Mouse (Mus musculus) stomach, embryonic 14.5 days (tissue): ENCODE results near the gene Ifnl3. TPM values are rescaled to one million over a fixed set of nuclear protein-coding genes. Genes with fewer than 3 reads are reported as not detected.
"Not testable (repeated sequence)": the region's sequence is repeated elsewhere in the genome, so short reads cannot be mapped to it uniquely, and the experiment has no call there.

Experiments used
- ATAC-seq: fragments of 200-750 bp; cut with Nextera tagmentation; 2 replicates; pipeline ENCODE4 v1.8.0; 2017; ENCODE audit warnings: low read depth, moderate TSS enrichment; ENCODE audit not compliant: insufficient number of reproducible peaks, insufficient read depth, low FRiP score
- H3K27ac ChIP-seq: fragments of 300-500 bp; sonication (generic); 2 replicates; pipeline ENCODE4 v1.5.1; 2014; ENCODE audit warnings: mild to moderate bottlenecking, low read length, moderate library complexity, mixed read lengths
- H3K27me3 ChIP-seq: fragments of 300-500 bp; sonication (generic); 2 replicates; pipeline ENCODE4 v1.6.1; 2014; ENCODE audit warnings: low read length, control low read depth, mixed read lengths; ENCODE audit not compliant: control insufficient read depth, insufficient read depth
- H3K36me3 ChIP-seq: fragments of 300-500 bp; sonication (generic); 2 replicates; pipeline ENCODE4 v1.6.1; 2014; ENCODE audit warnings: mild to moderate bottlenecking, control low read depth, low read length, moderate library complexity, mixed read lengths; ENCODE audit not compliant: control insufficient read depth, insufficient read depth
- H3K4me1 ChIP-seq: fragments of 300-500 bp; sonication (generic); 2 replicates; pipeline ENCODE4 v1.6.1; 2014; ENCODE audit warnings: low read length, control low read depth, mixed read lengths; ENCODE audit not compliant: control insufficient read depth, insufficient read depth
- H3K4me2 ChIP-seq: fragments of 300-500 bp; sonication (generic); replicated peaks from 2 replicates; pipeline ENCODE4 v1.6.1; 2014; ENCODE audit warnings: low read depth, low read length, control low read depth
- H3K4me3 ChIP-seq: fragments of 300-500 bp; sonication (generic); 2 replicates; pipeline ENCODE4 v1.5.1; 2014; ENCODE audit warnings: low read depth, low read length, control low read depth
- H3K9ac ChIP-seq: fragments of 300-500 bp; sonication (generic); replicated peaks from 2 replicates; pipeline ENCODE4 v1.6.1; 2014; ENCODE audit warnings: low read depth, mild to moderate bottlenecking, control low read depth, low read length, moderate library complexity, mixed read lengths
- H3K9me3 ChIP-seq: fragments of 300-500 bp; sonication (generic); 2 replicates; pipeline ENCODE4 v1.6.1; 2016; ENCODE audit warnings: low read depth, low read length, control low read depth; ENCODE audit not compliant: control insufficient read depth
- WGBS: fragments of 180-500 bp; shearing (Covaris S2); extraction: QIAGEN DNeasy Blood & Tissue Kit; methylation state at CpG from one replicate; pipeline ENCODE4 v1.1.7; 2014; 5-methylcytosine and 5-hydroxymethylcytosine counted together
- polyA plus RNA-seq: library from polyadenylated mRNA; unstranded; fragments of >200 nt; fragmentation: Nextera tagmentation; extraction: Ambion mirVana; gene quantifications from 2 replicates; pipeline ENCODE4 v1.2.1, GENCODE M21; 2014

Gene Ifnl3
- polyA plus RNA-seq, 1 experiment from 2014 or later: not detected

DNA sequence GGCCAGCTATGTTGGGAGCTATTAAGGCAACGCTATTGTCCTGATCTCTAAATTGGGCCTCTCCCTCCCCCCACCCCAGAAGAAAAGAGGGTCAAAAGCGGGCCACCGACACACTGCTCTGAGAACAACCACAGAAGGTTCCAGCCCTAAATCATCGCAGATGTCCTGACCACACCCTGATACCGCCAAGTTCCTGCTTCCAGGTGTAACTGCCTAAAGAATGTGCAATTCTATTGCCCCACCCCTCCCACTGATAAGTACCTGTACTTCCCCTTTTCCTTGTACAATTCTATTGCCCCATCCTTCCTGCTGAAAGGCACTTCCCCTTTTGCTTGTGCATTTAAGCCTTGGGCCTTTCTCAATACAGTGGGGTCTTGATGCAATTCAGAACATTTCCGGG lies 16.2 kb downstream of the Ifnl3 start:
- H3K9ac ChIP-seq, H3K4me2 ChIP-seq, ATAC-seq, H3K4me1 ChIP-seq, H3K27me3 ChIP-seq, H3K36me3 ChIP-seq, H3K4me3 ChIP-seq, H3K27ac ChIP-seq, H3K9me3 ChIP-seq: not testable (repeated sequence)
- WGBS: 87% methylated on average over 6 of the region's 6 CpGs

DNA sequence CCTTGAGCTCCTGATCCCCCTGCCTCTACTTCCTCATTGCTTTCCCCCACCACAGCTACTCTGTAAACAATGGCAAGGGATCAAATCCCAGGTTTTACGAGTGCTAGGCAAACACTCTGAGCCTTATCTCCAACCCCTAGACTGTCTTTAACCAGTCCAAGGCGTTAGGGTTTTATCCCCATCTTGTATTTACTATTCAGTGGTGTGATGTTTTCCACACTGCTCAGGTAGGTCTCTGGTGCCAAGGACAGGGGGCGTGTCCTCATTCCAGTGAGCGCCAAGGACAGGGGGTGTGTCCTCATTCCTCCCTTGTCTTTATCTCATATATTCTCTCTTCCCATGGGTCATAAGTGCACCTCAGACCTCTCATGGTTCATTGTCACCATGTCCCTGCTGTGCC lies 17.9 kb downstream of the Ifnl3 start, which contains the start of gene Sycn:
Sycn (plus strand) TSS at position 360 of the 400 bp plus-strand sequence.
- no peaks in the 10 kb centered on the region for H3K27me3 ChIP-seq
- no peaks in the 10 kb centered on the region for H3K9me3 ChIP-seq
- no peak within 1 kb of the TSS for H3K4me3 ChIP-seq
- 67% methylated on average over 4 of the region's 4 CpGs for WGBS
- H3K27ac ChIP-seq: no peak within 1 kb of the TSS
- H3K4me2 ChIP-seq: no peak within 1 kb of the TSS
- no peaks in the 10 kb centered on the region for H3K36me3 ChIP-seq
- H3K9ac ChIP-seq: no peak within 1 kb of the TSS
- 0 out of 2 replicates have a peak, but pooled peaks cover 2% of the 10 kb centered on the region for H3K4me1 ChIP-seq
- peak; percentile 12; the same call in 1 of the 2 replicates for ATAC-seq

DNA sequence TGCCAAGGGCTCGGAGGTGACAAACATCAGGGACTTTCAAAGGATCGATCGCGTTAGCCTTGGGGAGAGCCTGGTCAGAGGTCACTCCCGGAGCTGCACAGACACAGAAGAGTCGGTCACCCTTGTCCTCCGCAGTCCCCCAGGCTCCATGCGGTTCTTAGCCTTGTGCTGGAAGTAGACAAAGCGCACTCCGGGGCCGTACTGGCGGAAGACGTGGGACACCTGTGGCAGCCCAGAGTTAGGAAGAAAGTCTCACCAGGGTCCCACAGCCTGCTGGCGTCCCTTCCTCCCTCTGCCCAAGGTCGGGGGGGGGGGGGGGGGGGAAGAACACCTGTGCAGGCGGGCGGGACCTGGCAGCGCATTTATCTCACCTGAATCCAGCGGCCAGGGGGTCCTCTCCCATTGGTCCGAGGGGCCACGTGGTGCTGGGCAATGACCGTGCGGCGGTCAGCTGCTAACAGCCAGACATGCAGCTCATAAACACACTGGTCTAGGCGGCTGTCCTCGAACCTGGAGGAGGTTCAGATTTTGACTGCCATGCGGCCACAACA lies 21.5 kb downstream of the Ifnl3 start:
- H3K36me3 ChIP-seq: no peaks in the 10 kb centered on the region
- peak overlapping the region; percentile 34 for H3K4me2 ChIP-seq
- no peak overlapping the region for H3K27ac ChIP-seq
- H3K4me1 ChIP-seq: peaks cover 9% of the 10 kb centered on the region; the same call in 1 of the 2 replicates
- no peaks in the 10 kb centered on the region for H3K9me3 ChIP-seq
- WGBS: 5% methylated on average over 24 of the region's 27 CpGs
- no peak overlapping the region for H3K9ac ChIP-seq
- no peaks in the 10 kb centered on the region for H3K27me3 ChIP-seq
- peak; percentile 68 for ATAC-seq
- H3K4me3 ChIP-seq: peak overlapping the region; percentile 7; the same call in 1 of the 2 replicates

GRCm38 (mm10) chr7:28545048-28545890 lies 22.6 kb downstream of the Ifnl3 start:
- Histone ChIP-seq H3K4me3 (no peak overlapping the region), H3K9me3 (no peaks in the 10 kb centered on the region), H3K27me3 (no peaks in the 10 kb centered on the region), H3K36me3 (no peaks in the 10 kb centered on the region), H3K4me1 (peaks cover 9% of the 10 kb centered on the region; the same call in 1 of the 2 replicates), H3K27ac (no peak overlapping the region), H3K4me2 (no peak overlapping the region), H3K9ac (no peak overlapping the region)
- 22% methylated on average over 14 of the region's 14 CpGs for WGBS
- ATAC-seq: peak; percentile 42; the same call in 1 of the 2 replicates

DNA sequence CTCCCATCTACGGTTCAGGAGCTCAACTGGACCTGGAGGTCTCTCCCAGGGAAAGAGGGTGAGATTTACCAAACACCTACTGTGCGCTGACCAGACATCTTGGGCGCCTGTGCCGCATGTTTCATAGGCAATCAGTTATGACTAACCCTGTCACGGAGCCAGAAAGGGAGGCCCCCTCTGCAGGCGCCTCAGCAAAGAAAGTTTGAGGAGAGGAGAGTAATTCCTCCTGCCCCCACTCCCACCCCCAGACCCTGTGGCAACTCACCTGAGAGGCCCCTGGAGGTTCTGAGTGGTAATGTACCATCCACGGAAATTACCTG lies 23.2 kb downstream of the Ifnl3 start:
- no peak overlapping the region for H3K4me2 ChIP-seq
- 45% methylated on average over 7 of the region's 7 CpGs for WGBS
- no peak overlapping the region for H3K9ac ChIP-seq
- H3K27me3 ChIP-seq: no peaks in the 10 kb centered on the region
- H3K27ac ChIP-seq: no peak overlapping the region
- H3K4me1 ChIP-seq: peaks cover 9% of the 10 kb centered on the region; the same call in 1 of the 2 replicates
- no peak for ATAC-seq
- H3K4me3 ChIP-seq: no peak overlapping the region
- no peaks in the 10 kb centered on the region for H3K9me3 ChIP-seq
- no peaks in the 10 kb centered on the region for H3K36me3 ChIP-seq

GRCm38 (mm10) chr7:28546649-28547048 lies 24.0 kb downstream of the Ifnl3 start:
- H3K4me1 ChIP-seq: peaks cover 9% of the 10 kb centered on the region; the same call in 1 of the 2 replicates
- no peaks in the 10 kb centered on the region for H3K9me3 ChIP-seq
- peak overlapping the region; percentile 13; the same call in 1 of the 2 replicates for H3K4me3 ChIP-seq
- 1% methylated on average over 22 of the region's 22 CpGs for WGBS
- no peaks in the 10 kb centered on the region for H3K36me3 ChIP-seq
- no peak for ATAC-seq
- H3K27ac ChIP-seq: no peak overlapping the region
- no peak overlapping the region for H3K9ac ChIP-seq
- H3K27me3 ChIP-seq: no peaks in the 10 kb centered on the region
- peak overlapping the region; percentile 28 for H3K4me2 ChIP-seq

- H3K27ac ChIP-seq: no peak within 1 kb of the TSS
- no peaks in the 10 kb centered on the region for H3K9me3 ChIP-seq
- H3K27me3 ChIP-seq: no peaks in the 10 kb centered on the region
- H3K4me3 ChIP-seq: peak within 1 kb of the TSS; percentile 13; the same call in 1 of the 2 replicates
- H3K36me3 ChIP-seq: no peaks in the 10 kb centered on the region
- H3K9ac ChIP-seq: no peak within 1 kb of the TSS
- ATAC-seq: no peak
- H3K4me2 ChIP-seq: peak within 1 kb of the TSS; percentile 28
- WGBS: 2% methylated on average over 4 of the region's 5 CpGs
- H3K4me1 ChIP-seq: peaks cover 9% of the 10 kb centered on the region; the same call in 1 of the 2 replicates
These were observed 24.5 kb downstream of the Ifnl3 start, which contains the start of gene Nccrp1 for GRCm38 (mm10) chr7:28547154-28547553. TSS of gene Nccrp1 (minus strand) at chr7:28547254.

DNA sequence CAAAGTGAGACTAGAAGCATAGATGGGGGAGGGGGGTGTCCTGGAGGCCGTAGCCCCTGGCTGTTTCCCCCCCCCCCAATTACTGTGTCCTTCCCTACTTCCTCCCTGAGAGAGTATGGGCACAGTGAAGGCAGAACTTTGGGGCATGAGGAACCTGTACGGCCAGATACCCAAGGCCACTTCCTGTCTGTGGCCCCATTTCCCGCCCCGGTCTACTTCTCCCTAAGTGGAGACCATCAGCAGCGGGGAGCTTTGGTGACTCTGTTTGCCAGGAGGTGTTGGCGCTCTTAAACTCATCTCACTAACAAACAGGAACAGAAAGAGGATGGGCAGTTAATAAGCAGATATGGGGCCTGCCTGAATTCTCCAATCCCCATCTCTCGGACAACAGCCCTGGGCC lies 25.0 kb downstream of the Ifnl3 start:
- Histone ChIP-seq H3K4me2 (no peak overlapping the region), H3K9ac (no peak overlapping the region), H3K4me3 (no peak overlapping the region), H3K27me3 (no peaks in the 10 kb centered on the region), H3K27ac (no peak overlapping the region), H3K36me3 (no peaks in the 10 kb centered on the region), H3K9me3 (no peaks in the 10 kb centered on the region), H3K4me1 (peaks cover 9% of the 10 kb centered on the region; the same call in 1 of the 2 replicates)
- 61% methylated on average over 7 of the region's 7 CpGs for WGBS
- ATAC-seq: no peak
